Mouse (Mus musculus): ENCODE results near the gene Sorbs2. TPM values are rescaled to one million over a fixed set of nuclear protein-coding genes. Genes with fewer than 3 reads are reported as not detected.

Sorbs2 gene
- total and polyA plus RNA-seq, 2 experiments from 2014 or later = 33.2 to 88.8 TPM

GRCm38 (mm10) chr8:45876397-45876796, 368.8 kb downstream of the Sorbs2 start:
- Histone ChIP-seq H3K36me3 (ENCODE audit: insufficient read depth) (no peaks in the 10 kb centered on the region), H3K27ac (ENCODE audit: low read depth, low read length) (no peak overlapping the region), H3K9ac (no peak overlapping the region), H3K4me1 (ENCODE audit: insufficient read depth) (no peaks in the 10 kb centered on the region), H3K9me3 (ENCODE audit: low read length) (0 out of 2 replicates have a peak, but pooled peaks cover 4% of the 10 kb centered on the region), H3K4me2 (ENCODE audit: low read depth) (no peak overlapping the region), H3K4me3 (ENCODE audit: low read depth, low read length) (no peak overlapping the region), H3K27me3 (ENCODE audit: insufficient read depth, low read length) (no peaks in the 10 kb centered on the region)
- DNase-seq (no peak), ATAC-seq (no peak)
- no peak for TF ChIP-seq CTCF (IDR thresholded peaks at IDR 0.05; ENCODE audit: low read depth)
- WGBS = 68% methylated on average over 5 of the region's 5 CpGs

Other genes with a start within 250 kb of the Sorbs2 start
- gene F11, start 245.8 kb upstream of the Sorbs2 start, total RNA-seq (2014; rRNA removed) = not detected in 2 replicates
- not detected in 2 replicates for gene F11, start 245.8 kb upstream of the Sorbs2 start, polyA plus RNA-seq (2015; fragmentation: Nextera tagmentation; extraction: Ambion mirVana)
- gene Klkb1, start 212.9 kb upstream of the Sorbs2 start, total RNA-seq (2014; rRNA removed) = under 0.01 and 0.24 TPM in 2 replicates
- 0.05 TPM in 1 of 2 replicates, not detected in the other for gene Klkb1, start 212.9 kb upstream of the Sorbs2 start, polyA plus RNA-seq (2015; fragmentation: Nextera tagmentation; extraction: Ambion mirVana)
- not detected in 2 replicates for gene Gm45753, start 199.3 kb upstream of the Sorbs2 start, total RNA-seq (2014; rRNA removed)
- 0.08 and 0.13 TPM in 2 replicates for gene Gm45753, start 199.3 kb upstream of the Sorbs2 start, polyA plus RNA-seq (2015; fragmentation: Nextera tagmentation; extraction: Ambion mirVana)
- gene Cyp4v3, start 174.6 kb upstream of the Sorbs2 start, total RNA-seq (2014; rRNA removed) = 2.2 and 2.4 TPM in 2 replicates
- gene Cyp4v3, start 174.6 kb upstream of the Sorbs2 start, polyA plus RNA-seq (2015; fragmentation: Nextera tagmentation; extraction: Ambion mirVana) = 1.8 and 2.1 TPM in 2 replicates
- gene Fam149a, start 125.5 kb upstream of the Sorbs2 start, total RNA-seq (2014; rRNA removed) = 22.6 and 27.3 TPM in 2 replicates
- gene Fam149a, start 125.5 kb upstream of the Sorbs2 start, polyA plus RNA-seq (2015; fragmentation: Nextera tagmentation; extraction: Ambion mirVana) = 10.8 and 15.0 TPM in 2 replicates
- 0.95 and 1.3 TPM in 2 replicates for gene Tlr3, start 96.7 kb upstream of the Sorbs2 start, total RNA-seq (2014; rRNA removed)
- gene Tlr3, start 96.7 kb upstream of the Sorbs2 start, polyA plus RNA-seq (2015; fragmentation: Nextera tagmentation; extraction: Ambion mirVana) = 1.1 and 1.3 TPM in 2 replicates